Mouse (Mus musculus) 3T3-L1 (cell line): ENCODE results near the gene Gm10644.

Experiments
- DNase-seq: peaks from one replicate; pipeline ENCODE4 v3.0.0-alpha.2; 2015; ENCODE audit warnings: low read depth, low spot score

The Gm10644 gene

DNA sequence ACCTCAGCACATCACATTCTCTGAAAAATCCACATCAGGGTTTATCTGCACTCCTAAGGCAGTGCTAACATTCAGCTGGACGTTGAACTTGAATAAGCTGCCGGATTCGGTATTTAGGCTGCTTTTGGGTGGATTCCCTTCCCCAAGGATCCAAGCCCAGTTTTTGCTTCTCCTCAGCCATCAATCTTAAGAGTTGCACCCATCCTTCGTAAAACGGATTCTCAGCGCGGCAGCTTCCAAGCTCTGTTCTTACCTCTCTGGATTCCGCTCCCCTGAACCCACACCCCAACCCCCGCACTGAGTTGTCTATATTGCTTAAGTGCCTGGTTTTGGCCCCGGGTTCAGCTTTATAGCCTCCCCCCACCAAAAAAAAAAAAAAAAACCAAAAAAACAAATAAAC, 56.5 kb downstream of the Gm10644 start:
- DNase-seq = peak; percentile 28

DNA sequence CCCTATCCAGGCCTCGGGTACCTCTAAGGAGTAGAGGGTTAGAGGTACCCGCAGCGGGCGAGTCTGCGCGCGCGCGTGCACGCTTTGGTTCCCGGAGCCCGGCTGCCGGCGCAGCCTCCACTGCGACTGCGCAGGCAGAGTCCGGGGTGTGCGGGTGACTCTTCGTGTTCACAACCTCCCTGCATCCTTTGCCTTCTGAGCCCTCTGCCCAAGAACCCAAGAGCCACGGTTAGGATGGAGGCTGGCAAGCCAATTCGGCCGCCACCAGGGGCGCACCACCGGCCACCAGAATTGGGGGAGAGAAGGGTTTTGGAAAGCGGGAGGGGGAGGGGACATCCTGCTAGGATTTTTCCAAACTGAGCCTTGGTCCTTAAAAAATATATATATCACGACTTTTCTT, 57.8 kb downstream of the Gm10644 start:
- peak; percentile 29 for DNase-seq

DNA sequence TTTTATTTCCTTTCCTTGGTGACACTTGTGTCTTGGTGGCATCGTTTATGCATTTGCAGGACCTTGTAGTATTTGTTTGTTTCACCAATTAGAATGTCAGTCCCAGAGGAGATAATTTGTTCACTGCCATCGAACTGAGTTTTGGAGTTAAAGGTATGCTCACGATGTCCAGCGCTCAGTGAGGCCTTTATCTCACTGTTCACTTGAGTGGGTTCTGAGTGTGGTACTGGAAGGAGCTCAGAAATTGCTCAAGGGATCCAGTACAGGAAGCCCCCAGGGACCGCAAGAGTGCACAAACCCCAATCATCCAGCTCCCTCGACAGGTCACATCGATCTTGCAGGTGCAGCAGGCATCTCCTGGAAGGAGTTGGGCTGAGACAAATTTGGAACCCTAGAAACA, 58.5 kb downstream of the Gm10644 start:
- no peak for DNase-seq

DNA sequence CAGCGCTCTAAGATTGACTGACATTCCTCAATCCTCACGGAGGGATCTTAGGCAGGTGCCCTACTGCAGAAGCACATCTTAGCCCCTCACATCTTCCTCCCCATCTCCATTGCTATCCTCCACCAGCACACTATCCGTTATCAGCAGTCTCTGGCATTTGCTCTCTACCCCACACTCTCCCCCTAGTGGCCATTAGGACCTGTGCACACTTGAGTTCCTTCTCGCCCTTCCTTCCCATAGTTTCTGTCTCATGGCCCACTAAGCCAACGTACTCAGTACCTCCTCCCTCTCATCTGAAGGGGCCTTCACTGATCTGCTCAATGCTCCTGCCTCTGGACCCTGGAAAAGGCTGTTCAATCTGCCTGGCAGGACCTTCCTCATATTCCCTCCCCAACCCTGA, 59.1 kb downstream of the Gm10644 start:
- DNase-seq = peak; percentile 82

DNA sequence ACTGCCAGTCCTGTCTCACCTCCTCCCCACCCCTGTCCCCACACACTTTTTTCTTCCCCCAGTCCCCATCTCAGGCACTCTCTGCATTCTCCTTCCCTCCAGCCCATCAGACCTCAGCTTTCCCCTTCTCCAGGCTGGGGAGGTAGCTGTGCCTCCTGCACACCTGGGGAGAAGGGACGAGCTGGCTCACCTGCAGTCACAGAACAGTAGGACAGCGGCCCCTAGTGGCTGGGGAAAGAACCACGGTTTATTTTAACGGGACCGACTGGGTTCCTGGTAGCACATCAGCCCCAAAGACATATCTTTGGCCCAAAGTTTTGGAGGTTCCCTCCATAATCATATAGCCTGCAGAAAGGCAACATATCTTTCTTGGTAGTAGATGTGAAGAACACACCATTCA, 61.1 kb downstream of the Gm10644 start:
- DNase-seq = peak; percentile 80

DNA sequence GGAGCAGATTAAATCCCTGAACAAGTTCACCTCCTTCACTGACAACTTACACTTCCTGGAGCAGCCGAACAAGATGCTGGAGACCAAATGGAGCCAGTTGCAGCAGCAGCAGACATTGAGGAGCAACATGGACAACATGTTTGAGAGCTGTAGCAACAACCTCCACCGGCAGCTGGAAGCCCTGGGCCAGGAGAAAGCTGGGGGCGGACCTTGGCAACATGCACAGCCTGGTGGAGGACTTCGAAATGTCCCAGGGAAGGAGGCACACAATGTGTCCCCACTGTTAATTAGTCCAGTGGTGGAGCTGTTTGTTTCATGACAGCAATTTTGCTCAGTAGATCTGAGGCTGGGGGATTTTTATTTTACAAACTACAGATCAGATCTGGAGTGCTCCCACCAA, 62.9 kb downstream of the Gm10644 start:
- DNase-seq = no peak

DNA sequence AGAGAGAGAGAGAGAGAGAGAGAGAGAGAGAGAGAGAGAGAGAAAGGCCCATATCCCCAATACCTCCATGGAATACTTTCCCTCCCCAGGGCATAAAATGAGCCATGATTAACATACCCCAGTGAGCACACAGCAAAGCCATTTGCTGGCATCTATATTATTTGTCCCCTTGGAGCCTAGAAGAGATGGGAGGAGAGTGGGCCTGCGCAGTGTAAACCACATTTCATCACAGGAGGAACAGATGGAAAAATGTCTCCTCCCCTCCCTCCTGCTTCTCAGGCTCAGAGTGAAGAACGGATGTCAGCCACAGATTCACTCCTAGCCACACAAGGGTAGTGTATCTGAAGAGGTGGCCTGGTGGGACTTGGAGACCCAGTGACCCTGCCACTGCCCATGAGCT, 66.6 kb downstream of the Gm10644 start:
- DNase-seq = no peak
